Mouse (Mus musculus) layer of hippocampus, adult 8-10 months (tissue): Measurements from ENCODE around the gene Rpl3. TPM values are rescaled to one million over a fixed set of nuclear protein-coding genes. Genes with fewer than 3 reads are reported as not detected.

Source experiments
- DNase-seq, 2 experiments: peaks; one replicate each; pipeline ENCODE4 v3.0.0; 2022; ENCODE audit warnings: low spot score in 2 of 2
- total RNA-seq, 4 experiments: library from RNA; stranded (reverse); gene quantifications; 2 replicates each; pipeline ENCODE4 v1.2.4; 2022

The Rpl3 gene
- total RNA-seq, 4 experiments from 2014 or later, result 431 to 611 (median 527) TPM

DNA sequence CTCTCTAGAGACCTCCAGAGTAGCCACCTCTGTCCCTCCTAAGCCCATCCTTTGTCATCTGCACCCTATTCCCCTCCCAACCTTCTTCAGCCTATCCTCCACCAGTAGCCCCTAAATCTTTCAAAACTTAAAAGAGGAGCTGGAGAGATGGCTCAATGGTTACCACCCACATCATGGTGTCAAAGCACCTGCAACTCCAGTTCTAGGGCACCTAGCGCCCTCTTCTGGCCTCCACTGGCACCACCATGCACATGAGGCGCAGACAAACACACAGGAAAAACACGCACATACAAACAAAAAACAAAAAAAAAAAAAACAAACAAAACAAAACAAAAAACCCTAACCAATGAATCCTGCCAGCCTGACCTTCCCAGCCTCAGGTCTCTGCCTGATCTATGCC lies 25.1 kb downstream of the Rpl3 start:
- no peak for DNase-seq

DNA sequence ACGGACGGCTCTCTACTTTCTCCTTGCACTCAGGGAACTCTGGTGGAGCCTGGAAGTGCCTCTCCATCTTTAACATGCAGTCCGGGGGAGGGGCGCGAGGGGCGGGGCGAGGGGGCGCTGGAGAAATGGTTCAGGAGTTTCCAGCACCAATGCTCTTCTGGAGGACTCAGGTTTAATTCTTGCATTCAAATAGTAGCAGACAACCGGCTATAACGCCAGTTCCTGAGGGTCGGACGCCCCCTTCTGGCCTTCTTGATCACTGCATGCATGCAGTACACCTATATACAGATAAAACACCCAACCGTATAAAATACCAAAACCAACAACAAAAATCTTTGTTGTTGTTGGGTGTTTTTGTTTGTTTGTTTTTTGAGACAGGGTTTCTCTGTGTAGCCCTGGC lies 26.3 kb downstream of the Rpl3 start:
- DNase-seq, result no peak

DNA sequence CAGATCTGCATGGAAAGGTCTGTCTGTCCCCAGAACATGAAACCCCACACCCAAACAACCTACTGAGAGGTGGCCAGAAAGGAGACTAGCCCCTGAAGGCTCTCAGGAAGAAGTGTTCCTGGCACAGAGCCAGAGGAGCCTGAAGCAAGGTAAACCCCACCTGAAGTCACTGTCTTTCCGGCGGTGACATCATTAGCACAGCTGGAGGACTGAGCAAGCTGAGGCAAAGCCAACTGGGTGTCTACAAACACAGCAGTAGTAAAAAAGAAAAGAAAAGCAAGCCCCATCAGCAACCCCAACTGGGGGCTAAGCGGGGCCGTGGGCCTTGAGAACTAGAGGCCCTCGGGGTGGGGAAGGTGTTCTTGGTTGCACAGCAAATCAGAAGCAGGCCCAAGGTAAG lies 26.7 kb downstream of the Rpl3 start:
- DNase-seq, result no peak

DNA sequence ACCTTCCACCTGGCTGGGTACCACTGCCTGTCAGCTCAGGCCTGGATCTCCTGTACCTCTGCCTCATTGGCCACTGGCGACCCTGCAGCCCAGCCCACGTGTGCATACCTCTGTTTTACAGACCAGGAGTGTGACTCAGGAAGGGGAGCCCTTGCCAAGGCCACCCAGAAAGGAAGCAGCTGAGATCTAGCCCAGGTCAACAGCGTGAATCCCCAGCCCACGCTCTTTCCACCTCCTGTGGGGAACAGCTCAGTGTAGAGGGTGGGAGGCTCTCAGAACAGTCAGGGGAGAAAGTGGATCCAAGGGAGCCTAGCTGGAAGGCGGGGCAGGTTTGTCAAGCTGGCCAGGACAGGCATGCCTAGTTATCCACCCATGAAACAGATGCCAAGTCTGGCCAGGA lies 28.8 kb downstream of the Rpl3 start:
- no peak for DNase-seq

DNA sequence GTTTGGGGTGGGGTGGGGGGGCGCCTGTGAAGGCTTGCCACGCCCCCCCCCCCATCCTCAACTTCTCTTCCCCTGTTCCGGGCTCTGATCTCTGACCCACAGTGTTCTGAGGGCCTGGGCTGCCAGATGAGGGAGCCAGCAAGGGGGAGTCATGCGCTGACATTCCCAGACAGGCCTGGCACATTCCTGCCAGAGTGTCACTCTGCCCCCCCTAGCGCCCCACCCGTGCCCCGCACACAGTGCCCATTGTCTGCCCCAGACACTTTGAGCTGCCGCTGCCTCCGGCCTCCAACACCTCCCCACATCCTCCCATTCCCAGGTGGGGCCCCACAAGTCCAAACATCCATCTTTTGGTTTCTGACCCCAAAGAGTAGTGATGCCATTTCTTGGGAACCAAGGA lies 29.3 kb downstream of the Rpl3 start:
- no peak for DNase-seq

DNA sequence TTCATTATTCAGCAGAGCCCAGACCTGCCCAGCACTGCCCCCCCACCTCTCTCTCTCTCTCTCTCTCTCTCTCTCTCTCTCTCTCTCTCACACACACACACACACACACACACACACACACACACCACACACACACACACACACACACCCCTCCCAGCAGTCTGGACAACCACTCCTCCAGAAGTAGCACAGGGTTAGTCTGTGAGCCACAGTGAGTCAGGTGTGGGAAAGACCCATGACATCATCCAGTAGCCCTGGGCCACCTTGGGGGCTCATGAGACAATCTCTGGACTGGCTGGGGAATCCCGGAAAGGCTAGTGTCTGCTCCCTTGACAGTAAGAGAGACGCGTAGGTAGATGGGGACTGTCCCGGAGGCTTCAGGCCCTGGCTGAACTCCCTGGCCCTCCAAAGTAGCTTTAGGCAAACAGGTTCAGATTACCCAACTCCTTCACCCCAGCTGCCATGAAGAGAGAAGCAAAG lies 30.6 kb downstream of the Rpl3 start:
- DNase-seq, result no peak

DNA sequence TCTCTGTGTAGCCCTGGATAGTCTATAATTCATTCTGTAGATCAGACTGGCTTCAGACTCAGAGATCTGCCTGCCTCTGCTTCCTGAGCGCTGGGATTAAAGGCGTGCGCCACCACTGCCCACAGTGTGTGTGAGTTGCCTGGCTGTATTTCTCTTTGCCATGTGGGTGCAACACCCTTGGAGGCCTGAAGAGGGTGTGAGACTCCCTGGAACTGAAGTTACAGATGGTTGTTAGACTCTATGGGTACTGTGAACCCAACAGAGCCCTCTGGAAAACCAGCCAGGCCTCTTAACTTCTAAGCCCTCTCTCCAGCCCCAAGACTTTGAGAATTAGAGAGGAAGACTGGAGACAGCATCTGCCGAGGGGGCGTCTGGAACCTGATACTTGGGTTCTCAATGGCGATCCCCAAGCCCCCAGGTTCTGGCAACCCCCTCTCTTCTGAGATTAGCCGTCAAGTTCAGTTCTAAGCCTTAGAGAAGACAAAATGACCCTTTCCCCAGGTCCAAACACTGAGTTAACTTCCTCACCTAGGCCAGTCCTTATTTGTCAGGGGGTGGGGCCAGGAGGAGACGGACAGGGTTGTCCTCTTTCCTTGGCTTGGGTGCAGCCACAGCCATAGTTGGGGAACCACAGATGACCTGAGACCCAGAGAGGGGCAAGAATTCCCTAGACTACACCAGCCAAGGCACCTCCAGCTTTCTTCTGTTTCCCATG lies 31.2 kb downstream of the Rpl3 start:
- no peak for DNase-seq

DNA sequence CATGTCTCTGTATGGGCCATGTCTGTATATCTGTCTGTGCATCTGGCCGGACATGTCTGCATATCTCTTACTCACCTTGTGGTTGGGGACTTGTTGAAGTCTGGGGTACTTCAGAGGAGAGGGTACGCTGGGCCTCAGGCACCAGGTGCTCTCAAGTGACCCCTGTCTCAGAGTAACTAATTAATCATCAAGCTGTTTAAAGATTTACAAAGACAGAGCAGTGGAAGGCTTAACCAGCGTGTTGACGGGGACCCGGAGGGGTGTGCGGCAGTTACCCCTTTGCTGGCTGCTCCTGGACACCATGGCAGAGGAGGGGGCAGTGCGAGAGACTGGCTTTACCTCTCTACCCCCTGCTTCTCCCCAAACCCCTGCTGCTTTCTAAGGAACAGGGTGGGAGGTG lies 32.1 kb downstream of the Rpl3 start:
- DNase-seq, result no peak

DNA sequence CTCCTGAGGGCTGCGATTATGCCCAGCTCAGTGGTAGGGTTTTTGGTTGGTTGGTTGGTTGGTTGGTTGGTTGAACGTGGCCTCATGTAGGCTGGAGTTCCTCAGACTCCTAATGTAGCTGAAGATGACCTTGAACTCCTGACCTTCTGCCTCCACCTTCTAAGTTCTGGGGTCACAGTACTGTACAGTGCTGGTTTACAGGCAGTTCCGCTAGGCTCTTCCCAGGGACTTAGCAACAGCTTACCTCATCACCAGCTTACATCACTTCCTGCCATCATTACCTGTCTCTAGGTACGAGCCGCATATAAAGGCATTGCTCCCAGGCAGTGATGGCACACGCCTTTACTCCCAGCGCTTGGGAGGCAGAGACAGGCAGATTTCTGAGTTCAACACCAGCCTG lies 33.5 kb downstream of the Rpl3 start:
- no peak for DNase-seq

DNA sequence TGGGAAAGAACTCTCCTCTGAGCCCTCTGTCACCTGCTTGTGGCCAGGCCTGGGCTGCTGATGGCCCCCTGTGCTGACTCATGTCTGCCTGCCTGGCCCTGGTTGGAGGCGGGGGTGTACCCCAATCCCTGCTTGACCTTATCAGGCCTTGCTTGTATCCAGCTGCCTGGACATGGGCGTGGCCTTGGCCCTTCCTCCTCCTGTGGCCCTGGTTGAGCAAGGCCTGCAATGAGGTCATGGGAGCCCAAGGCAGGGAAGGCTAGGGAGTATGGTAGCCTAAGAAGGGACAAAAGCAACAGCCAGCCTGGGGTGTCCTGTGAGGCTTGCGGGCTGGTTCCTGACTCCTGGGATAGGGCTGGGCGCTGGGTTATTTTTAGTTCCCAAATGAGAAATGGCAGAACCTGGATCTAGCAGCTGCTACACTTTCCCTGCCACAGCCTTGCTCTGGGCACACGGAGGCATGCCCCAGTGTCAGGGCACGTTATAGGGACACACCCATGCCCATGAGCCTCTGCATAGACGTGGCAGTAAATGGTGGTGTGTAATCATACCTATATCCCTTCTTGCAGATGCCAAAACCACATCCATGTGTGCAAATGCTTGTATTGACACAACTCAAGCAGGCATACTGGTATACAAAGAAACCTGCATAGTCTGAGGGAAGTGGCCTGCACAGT lies 37.5 kb downstream of the Rpl3 start:
- DNase-seq, result no peak

DNA sequence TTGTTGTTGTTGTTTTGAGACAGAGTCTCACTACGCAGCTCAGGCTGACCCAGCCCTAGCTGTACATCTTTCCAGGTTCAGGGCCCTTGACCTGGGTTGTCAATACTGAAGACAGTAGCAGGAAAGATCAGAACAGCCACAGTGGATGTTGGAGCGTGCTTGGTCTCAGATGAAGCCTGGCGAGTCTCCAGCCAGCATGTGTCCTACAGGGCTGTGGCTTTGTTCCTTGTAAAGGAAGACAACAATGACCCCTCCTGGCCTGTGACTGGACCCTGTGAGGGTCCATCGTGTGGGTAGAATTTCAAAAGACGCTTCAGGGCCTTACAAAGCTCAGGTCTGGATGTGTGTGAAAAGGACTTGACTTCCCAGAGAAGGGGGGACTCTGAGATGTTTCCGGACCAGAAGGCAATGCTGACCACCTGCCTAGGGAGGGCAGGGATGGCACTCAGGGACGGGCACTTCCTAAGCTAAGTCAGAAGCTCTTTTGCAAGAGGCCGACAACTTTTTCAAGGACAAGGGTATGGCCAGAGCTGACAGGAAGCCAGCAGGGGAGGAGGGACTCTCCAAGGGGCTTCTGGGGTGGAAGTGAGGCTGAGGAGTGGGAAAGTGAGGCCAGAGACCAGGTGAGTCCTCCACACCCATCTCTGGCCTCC lies 38.2 kb downstream of the Rpl3 start:
- no peak for DNase-seq

DNA sequence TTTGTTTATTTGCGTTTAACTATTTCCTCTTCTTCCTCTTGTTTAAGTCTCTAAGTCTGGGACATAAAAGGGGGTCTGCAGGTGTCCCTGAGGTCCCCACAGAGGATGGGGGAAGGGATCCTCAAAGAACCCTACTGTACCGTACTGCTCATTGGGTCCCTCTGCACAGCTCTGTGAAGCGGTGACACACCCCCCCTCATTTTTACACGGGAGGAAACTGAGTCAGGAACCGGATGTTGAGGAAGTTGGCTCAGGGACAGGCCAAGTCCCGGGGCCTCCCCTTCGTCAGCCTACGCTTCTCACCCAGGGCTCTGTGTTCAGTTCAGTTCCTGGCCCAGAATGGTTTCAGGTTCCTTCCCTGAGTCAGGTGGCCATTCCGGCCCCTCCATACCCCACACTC lies 39.9 kb downstream of the Rpl3 start:
- DNase-seq, result no peak

DNA sequence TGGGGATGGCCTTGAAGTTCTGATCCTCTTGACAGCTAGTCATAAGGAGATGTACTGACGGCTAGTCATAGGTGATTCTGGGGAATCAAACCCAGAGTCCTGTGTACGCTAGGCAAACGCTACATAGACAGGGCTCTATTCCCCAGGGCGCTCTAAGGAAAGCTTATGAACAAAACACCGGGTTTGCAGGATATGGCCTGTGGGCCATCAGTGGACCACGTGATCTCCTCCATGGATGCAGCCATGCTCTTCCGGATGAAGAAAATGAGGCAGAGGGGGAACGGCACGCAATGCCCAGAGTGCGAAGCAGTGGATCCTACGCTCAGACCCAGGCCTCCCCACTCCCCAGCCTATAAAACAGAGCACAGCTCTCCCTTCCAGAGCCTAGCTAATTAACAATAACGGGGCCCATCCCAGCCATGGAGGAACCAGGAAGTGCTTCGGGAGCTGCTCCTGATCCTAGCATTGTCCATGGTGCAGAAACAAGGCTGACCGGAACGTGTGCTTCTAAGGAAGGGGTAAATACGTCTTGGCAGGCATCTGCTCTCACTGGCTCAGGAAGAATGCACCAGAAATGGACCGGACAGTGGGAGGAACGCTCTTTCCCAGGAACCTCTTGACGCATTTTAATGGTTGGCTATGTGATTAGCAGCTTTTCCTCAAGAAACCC lies 40.4 kb downstream of the Rpl3 start:
- DNase-seq, result no peak

DNA sequence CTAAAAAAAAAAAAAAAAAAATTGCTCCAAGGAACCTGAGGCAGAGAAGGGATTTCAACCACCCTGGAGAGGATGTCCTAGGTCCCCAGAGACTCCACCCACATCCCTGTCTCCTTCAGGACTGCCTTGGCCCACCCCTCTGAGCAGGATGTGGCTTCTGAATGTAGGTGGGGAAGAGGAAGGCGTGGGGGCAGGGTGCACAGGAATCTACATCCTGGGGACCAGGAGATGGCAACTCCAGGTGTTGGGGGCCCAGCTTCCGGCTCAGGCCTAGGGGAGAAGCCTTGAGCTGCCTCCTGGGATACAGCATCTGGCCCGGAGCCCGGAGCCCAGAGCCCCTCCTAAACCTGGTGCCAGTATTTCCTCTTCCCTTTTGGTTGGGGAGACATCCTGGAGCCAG lies 41.6 kb downstream of the Rpl3 start:
- DNase-seq, result no peak

DNA sequence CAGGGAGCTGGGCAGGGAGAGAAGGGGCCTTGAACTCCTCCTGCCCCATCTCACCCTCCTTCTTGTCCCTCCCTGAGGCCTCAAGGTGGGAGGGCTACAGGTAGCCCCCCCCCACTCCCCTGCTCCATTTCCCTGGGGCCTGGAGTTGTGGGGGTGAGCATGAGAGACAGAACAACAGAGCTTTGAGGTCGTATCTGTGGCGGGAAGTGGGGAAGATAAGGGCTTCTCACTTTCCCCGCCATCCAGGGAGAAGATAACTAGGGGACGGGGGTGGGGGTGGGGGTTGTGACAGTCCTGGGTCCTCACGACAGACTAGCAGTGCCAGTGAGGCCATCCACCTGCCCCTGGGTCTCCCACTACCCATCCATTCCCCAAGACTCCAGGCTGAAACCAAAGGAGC lies 43.7 kb downstream of the Rpl3 start:
- no peak for DNase-seq

DNA sequence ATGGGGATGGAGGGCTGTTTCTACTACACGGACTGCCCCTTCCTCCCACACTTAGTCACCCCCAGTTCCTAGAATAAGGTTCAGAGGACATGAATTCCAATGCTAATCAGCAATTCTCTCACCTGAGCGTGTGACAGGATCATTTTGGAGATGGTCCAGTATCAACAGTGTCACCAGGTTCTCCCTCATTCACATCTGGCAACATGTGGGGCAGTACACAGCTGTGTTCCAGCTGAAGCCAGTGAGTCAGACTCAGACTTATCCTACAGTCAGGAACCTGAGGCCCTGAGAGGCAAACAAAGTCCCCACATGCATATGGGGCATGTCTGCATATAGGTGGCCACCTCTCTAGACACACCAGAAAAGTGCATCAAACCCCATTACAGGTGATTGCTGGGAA lies 44.4 kb downstream of the Rpl3 start:
- no peak for DNase-seq

DNA sequence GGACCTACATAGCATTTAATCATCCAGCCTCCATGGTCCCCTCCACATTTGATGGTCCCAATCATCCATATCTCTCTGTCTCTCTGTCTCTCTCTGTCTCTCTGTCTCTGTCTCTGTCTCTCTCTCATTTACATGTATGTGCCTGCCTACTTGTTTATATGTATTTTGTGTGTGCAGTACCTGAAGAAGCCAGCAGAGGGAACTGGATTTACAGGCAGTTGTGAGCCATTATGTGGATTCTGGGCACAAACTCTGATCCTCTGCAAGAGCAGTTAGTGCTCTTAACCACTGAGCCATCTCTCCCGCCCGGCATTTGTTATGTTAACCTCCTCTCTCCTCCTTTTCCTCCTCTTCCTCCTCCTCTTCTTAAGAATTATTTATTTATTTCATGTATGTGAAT lies 45.9 kb downstream of the Rpl3 start:
- no peak for DNase-seq

DNA sequence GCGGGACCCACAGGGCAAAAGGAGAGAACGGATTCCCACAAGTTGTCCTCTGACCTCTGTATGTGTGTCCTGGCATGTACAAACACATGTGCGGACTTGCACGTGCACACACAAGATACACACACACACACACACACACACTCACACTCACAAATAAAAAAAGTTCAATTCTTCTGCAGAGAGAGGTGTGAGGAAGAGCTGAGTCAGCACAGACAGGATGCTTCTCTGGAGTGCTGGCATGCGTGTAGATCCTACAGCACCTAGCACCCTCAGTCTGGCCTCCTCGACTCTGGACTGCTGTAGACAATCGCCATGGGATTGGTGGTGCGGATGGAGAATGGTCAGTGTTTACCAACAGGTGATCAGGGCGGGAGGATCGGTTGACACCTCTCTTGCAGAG lies 47.4 kb downstream of the Rpl3 start:
- no peak for DNase-seq

DNA sequence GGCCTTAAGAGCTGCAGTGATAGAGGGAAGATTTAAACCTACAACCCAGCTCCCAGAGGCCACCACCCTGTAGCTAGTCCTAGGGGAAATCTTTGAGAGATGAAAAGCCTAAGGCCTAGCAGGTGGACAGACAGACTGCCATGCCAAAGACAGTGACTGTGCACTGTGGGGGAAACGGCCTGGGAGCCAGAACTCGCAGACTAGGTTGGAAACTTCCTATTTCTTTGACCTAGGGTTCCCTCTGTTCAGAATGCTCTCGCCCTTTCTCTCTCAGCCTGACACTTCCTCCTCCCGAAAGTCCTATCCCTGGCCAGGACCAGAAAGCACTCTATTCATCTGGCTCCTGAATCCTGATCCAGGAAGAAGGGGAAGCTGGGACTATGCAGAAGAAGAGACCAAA lies 49.5 kb downstream of the Rpl3 start:
- no peak for DNase-seq

DNA sequence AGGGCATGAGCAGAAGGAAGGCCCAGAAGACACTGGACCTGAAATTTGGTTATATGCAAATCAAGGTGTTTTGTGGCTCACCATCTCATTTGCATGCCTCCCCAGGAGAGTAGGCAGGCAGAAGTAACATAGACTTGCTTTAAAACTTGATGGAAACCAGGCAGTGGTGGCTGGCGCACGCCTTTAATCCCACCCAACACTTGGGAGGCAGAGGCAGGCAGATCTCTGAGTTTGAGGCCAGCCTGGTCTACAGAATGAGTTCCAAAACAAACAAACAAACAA lies 53.6 kb downstream of the Rpl3 start:
- no peak for DNase-seq

DNA sequence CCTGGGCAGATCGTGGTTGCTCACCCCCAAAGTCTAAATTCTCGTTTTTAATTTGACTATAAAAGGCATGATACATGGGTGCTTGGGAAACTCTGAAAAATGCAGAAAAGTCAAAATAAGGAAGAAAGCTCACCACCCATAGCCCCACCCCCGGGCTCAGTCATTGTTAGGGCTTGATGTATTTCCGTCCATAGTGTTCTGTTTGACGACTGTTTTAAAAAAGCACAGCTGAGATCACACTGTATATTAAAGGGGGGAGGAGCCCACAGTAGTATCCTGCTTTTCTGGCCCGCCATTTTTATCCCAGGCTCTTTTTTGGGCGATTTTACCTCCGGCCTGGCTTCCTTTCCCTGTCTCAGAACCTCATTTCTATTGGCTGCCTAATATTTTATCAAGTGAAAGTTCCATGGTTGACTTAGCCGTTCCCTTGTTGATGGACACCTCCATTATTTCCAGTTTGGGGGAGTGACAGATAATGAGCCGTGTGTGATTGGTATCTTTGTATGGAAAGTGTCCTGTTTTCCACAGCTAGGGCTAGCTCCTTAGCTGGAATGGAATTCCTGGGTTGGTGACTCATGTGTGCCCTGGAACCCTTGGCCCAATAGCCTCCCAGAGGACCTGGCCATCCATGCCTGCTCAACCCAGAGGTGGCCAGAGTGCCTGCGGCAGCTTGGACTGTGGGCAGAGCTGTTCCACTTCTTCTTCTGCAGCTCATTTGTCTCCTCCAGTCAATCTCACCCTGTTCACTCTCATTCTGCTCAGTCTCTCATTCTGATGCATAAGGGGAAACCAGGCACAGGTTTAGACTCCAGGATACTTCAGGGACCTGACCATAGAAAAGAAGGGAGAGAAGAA lies 54.2 kb downstream of the Rpl3 start:
- DNase-seq, result no peak
